Mouse (Mus musculus) urinary bladder, postnatal 4 days (tissue): Measurements from ENCODE around the gene Msh3.
"Not testable (repeated sequence)": the region's sequence is repeated elsewhere in the genome, so short reads cannot be mapped to it uniquely, and the experiment has no call there.

Experiments used
- DNase-seq, 2 experiments: peaks; one replicate each; pipeline ENCODE4 v3.0.0; 2021 to 2022; ENCODE audit warnings: low spot score in 2 of 2

Msh3 gene

GRCm38 (mm10) chr13:92354456-92355271, at the start of gene Msh3, which contains the start of gene Dhfr:
TSS of gene Msh3 (minus strand) at chr13:92355003.
TSS of gene Dhfr (plus strand) at chr13:92354726.
- peak; percentile 94 to 97 for DNase-seq

DNA sequence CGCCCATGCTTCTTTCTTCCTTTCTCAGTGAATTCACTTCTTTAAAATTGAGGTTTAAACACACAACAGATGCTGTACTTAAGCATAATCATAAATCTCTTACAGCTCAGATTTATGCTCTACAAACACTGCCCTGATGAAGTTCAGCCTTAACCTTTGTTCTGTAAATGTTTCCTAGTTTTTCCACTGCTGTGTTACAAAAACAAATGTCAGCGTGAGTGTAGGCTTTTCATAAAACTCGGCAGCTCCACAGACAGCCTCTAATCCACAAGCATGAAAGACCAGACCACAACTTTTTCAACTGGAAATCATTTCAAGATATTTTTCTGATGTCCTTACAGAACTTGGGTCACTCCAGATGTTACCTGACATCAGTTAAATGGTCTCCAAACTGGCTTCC, 48.7 kb upstream of the Msh3 start:
- DNase-seq: no peak

DNA sequence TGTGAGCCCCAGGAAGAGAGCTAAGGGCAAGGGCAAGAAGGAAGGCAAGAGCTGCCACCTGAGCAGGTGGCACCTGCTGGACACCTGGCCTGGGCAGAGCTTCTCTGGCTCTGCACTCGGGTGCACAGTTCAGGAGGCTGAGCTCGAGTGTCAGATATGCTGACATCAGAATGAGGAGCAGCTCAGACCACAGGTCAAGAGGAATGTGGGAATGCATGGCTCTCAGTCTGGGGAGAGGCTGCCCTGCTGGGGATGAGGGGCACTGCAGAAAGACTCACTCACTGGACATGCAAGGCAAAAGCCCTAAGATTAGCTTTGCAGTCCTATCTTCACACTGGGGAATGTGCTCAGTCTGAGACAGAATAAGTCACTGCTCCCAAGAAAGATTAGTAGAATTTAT, 47.3 kb upstream of the Msh3 start:
- DNase-seq: no peak

- DNase-seq: no peak
Observed at GRCm38 (mm10) chr13:92398491-92399384, 43.9 kb upstream of the Msh3 start.

DNA sequence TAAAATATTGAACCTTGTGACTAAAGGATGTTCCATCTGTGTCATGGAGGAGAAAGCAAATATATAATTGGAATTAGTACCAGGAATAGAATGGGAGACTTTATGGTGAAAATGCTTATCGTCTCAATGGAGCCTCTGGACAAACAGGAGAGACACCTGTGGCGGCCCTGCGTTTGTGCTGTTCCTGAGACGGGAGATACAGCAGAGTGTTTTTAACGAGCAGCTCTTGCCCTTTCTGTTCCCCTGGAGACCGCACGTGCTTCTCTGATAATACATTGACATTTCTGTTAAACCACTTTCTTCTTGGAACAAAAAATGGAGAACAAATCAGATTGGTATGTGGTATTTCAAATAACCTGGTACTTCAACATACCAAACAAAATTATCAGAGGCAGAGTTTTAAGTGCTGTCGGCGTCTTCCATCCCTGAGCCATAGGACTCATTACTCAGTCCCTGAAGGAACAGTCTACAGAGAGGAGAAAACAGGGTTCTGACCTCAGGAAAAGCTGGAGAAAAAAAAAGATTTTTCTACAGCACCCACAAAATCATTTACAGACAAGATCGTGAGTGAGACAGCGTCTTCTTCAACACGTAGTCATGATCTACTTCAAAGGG, 38.4 kb upstream of the Msh3 start:
- DNase-seq: no peak

DNA sequence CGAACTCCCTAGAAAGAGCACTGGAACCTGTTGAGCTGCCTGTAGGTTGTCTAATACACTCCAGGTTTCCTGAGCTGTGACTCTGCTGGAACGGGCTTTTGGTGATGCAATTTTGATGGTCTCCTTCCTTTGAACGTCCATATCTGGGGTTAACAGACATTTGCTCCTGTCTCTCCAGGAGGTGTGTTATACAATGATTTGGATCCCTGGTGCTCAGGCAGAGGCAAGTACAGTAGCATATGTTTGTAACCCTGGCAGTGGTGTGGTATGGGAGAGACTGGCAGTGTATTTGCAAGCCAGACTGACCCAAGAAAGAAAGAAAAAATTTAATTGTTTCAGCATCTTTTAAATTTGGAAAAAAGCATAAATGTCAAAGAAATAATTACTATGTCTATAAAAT, 32.6 kb upstream of the Msh3 start:
- DNase-seq: no peak

- not testable (repeated sequence) for DNase-seq
Observed at GRCm38 (mm10) chr13:92371466-92371865, 16.7 kb upstream of the Msh3 start.

- DNase-seq: no peak
Observed at GRCm38 (mm10) chr13:92370811-92371210, 16.0 kb upstream of the Msh3 start.

DNA sequence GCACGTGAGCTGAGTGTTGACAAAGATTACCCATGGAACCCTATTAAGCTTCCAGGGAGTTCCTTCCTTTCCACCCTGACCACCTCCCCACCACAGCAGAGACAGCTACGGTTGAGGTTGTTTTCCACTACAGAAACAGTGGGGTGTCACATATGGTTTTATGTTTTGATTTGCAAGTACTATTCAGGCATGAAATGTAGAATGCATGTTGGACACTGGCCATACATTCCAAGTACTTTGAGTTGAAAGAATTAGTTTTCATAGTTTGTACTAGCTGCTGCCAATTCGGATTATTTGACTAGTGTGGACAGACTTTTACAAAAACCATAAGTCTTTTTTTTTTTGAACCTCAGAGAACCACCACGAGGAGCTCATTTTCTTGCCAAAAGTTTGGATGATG, 10.5 kb upstream of the Msh3 start:
- DNase-seq: no peak

DNA sequence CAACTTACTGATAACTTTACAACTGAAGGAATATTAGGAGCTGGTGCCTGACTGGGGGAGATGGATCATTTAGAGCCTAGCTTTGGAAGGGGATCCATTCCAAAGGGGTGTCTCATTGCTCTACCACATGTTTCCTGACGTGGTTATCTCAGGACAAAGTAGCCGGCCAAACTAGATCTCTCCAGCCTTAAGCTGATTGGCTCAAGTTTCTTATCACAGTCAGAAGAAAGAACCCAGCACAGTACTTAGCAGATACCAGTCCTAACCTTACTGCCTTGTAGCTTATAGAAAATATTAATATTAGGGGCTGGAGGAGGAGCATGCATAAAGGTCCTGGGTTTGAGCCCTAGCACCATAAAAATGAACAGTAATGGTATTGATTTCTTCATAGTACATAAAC, 6.8 kb upstream of the Msh3 start:
- DNase-seq: no peak

- no peak for DNase-seq
Observed at GRCm38 (mm10) chr13:92357644-92358043, 2.8 kb upstream of the Msh3 start.

DNA sequence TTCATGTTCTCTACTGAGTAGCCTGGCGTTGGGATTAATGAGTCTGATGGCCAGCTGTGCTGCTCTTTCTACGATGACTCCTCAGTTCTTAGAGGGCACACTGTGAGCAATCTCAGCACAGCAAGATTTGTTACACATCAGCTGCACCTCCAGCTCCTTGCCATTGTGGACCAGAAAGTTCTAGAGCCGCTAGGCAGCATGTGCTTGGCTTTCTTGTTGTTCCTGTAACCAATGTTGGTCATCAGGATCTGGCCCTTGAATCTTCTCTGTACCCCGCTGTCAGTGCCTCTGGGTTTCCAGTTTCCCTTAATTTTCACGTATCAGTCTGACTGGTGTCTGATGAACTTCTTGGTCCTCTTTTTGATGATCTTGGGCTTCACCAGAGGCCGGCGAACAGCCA, 1.6 kb upstream of the Msh3 start:
- no peak for DNase-seq

DNA sequence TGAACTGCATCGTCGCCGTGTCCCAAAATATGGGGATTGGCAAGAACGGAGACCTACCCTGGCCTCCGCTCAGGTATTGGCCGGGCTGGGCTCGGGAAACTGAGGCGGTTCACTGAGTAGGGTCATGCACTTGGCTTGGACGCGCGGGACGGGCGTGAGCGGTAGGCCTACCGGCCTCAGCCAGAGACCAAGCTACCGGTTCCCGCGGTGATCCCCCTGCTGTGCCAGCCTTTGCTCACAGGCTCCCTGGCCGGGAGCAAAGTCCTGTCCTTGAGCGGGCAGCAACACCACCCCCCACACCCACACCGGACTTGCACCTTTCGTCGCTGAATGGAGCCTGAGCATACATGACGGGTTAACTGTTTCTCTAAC, 455 bp upstream of the Msh3 start:
- DNase-seq: no peak

DNA sequence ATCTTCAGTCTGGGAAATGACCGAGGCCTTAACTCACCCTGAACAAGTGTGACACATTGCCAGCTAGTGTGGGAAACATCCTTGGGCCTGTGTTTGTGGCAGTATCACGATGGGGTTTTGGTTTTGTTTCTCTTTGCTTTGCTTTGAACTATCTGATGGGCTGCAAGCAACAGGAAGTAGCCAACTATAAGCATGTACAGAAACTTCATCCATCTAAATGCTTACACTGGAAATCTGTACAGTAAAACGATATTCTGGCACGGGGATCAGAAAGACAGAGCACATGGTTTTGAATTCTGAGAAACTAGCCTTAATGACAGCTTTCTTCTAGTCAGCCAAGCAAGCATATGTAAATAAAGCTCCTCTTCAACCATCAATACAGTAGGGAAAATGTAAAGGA, 847 bp downstream of the Msh3 start:
- no peak for DNase-seq

DNA sequence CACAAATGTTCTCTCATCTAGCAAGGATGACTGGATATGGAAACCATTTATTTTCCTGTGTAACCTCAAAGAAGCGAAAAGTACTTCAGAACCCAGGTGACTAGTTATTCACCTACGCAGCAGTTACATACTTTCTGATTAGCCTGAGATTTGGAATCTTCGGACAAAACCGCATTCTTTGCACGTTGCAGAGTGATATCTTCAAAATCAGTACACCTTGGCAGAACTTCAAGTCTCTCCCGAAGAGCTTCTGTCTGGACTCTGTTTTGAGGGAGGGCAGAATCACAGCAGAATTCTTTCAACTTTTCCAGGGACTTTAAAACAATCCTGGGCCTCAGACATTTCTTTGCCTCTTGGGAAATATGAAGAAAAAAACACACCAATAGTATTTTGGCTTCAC, 3.7 kb downstream of the Msh3 start:
- DNase-seq: no peak

DNA sequence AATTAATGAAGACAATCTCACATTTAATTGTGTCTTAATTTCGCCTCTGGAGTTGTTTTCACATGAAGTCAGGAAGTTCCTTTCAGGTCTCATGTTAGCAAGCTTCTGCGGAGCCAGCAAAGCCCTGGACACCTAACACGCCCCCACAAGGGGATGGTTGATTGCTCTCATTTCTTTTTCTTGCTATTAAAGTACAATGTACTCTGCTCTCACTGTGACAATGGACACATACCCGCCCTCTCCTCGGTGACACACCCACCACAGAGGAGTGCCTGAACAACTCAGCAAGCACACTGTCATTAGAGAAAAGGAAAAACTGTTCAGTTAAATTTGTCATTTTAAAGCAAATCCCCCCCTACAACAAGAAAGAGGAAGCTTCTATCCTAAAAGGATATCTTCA, 8.5 kb downstream of the Msh3 start:
- no peak for DNase-seq

DNA sequence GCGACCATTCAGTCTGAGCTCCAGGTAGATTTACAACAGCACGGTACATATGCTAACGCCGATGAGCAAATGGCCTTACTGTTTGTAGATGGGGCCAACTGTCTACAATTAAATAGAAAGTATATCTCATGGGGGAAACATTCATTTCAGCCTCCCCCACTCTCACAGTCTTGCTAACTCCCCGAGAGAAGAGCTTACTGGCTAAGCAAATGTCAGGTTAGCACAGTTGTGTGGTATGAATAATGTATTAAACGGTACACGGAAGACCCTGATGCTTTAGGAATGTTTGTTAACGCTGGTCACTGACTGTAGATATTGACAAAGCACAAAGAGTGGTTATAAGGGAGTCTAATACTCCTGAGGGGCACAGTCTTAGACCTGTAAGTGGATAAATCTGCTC, 10.8 kb downstream of the Msh3 start:
- no peak for DNase-seq

- DNase-seq: no peak
Observed at GRCm38 (mm10) chr13:92339787-92340186, 15.0 kb downstream of the Msh3 start.

DNA sequence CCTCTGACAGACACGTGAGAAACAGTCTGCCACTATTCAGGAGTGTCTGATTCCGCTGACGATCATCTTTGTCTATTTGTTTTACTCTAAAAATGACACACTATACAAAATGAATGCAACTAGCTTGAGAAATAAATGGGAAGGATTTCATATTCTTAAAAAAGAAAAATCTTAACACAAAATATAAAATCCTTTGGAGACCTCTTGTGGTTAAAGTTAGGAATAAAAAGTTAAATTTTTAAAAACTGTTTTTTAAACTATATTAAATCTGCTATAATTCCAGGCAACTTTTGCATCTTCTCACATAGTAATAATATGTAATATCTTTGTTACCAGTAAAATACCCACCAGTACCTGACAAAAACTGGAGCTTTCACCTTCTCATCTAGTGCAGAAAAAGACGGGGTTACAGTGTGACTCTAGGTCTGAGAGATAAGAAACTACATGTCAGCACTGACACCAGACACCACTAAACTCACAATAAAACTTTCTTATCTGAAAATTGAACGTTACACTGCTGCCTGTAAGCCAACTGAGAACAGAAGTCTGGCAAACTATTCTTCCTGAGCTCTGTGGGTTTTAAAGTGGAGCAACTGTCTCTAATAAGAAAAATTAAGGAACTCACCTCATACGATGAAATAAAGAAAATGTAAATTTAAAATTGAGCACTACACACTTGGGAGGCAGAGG, 16.9 kb downstream of the Msh3 start:
- no peak for DNase-seq

DNA sequence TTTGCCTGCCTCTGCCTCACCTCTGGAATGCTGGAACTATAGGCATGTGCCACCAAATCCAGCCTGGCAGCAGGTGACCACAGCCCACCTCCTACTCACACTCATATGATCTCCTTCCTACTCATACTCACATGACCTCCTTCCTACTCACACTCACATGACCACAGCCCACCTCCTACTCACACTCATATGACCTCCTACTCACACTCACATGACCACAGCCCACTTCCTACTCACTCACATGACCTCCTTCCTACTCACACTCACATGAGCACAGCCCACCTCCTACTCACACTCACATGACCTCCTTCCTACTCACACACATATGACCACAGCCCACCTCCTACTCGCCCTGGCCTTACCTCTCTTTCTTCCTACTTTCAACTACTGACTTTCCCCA, 17.9 kb downstream of the Msh3 start:
- DNase-seq: no peak

GRCm38 (mm10) chr13:92332103-92332879, 22.5 kb downstream of the Msh3 start:
- no peak for DNase-seq
